Mouse (Mus musculus): ENCODE results near the gene Gm49387.

- TF ChIP-seq EP300 (optimal IDR thresholded peaks at IDR 0.05) (no peak), CTCF (IDR thresholded peaks at IDR 0.05; ENCODE audit: low read depth) (no peak)
These were observed 134.2 kb downstream of the Gm49387 start for GRCm38 (mm10) chr14:31506456-31506855.

Measured in stomach, postnatal 0 days (tissue).